Comparison of ENCODE assay signal across 13 mouse cellular contexts in genomic region chr9:72808586-72808985, GRCm38 (mm10). TPM values are rescaled to one million over a fixed set of nuclear protein-coding genes. Genes with fewer than 3 reads are reported as not detected.
A peak's percentile ranks its signal among the peaks of the same experiment; 100 is the strongest.
DNase-seq lines count a peak whose midpoint lies in the region; ATAC-seq lines count a peak whose summit lies in the region.
"Had no signal": no experiment of that assay in that cellular context is flagged by ENCODE, and none has a peak within 500 bp of the region (broad histone marks: within the 10 kb centered on the region; RNA-seq: fewer than 3 reads in every experiment).

No protein-coding gene starts in this region.

- peak overlapping the region; percentile 62 for H3K4me3 ChIP-seq in kidney, embryonic 15.5 days (replicated peaks)
- H3K4me3 ChIP-seq in forebrain, embryonic 13.5 days = no peak overlapping the region

- WGBS in kidney, embryonic 15.5 days = 27% methylated on average over 3 of the region's 3 CpGs
- WGBS in forebrain, embryonic 13.5 days = 6% methylated on average over 3 of the region's 3 CpGs

- H3K9me3 ChIP-seq in kidney, embryonic 15.5 days (replicated peaks) = no peaks in the 10 kb centered on the region
- no peaks in the 10 kb centered on the region for H3K9me3 ChIP-seq in forebrain, embryonic 13.5 days (replicated peaks)

- peaks cover 50% of the 10 kb centered on the region for H3K4me1 ChIP-seq in kidney, embryonic 15.5 days
- H3K4me1 ChIP-seq in forebrain, embryonic 13.5 days = peaks cover 27% of the 10 kb centered on the region

- no peaks in the 10 kb centered on the region for H3K36me3 ChIP-seq in kidney, embryonic 15.5 days
- H3K36me3 ChIP-seq in forebrain, embryonic 13.5 days (ENCODE audit: poor library complexity, severe bottlenecking) = no peaks in the 10 kb centered on the region

- peak overlapping the region; percentile 91 for H3K4me2 ChIP-seq in kidney, embryonic 15.5 days
- peak overlapping the region; percentile 100 for H3K4me2 ChIP-seq in forebrain, embryonic 13.5 days

- ATAC-seq in kidney, embryonic 15.5 days (replicated peaks; ENCODE audit: low FRiP score) = no peak
- ATAC-seq in forebrain, embryonic 13.5 days = no peak
- ATAC-seq in megakaryocyte progenitor cell, adult 5-6 weeks (replicated peaks; ENCODE audit: poor library complexity) = 0 out of 2 replicates have a peak, but pooled peaks have one; percentile 11

- DNase-seq in kidney, postnatal 36 days = no peak
- peak; percentile 19 for DNase-seq in Muller cell, postnatal 12 days (ENCODE audit: inconsistent ontology term)
- no peak for DNase-seq in embryo, embryonic 11 days
- DNase-seq in cerebellum, postnatal 10 days = no peak
- DNase-seq: cerebellum, postnatal 25 days; kidney, adult 11 months; lung, postnatal 10 days; spleen, adult 18-20 months had no signal

- H3K9ac ChIP-seq in kidney, embryonic 15.5 days = no peak overlapping the region
- H3K9ac ChIP-seq in forebrain, embryonic 13.5 days = no peak overlapping the region

- no peaks in the 10 kb centered on the region for H3K27me3 ChIP-seq in kidney, embryonic 15.5 days
- peaks cover 46% of the 10 kb centered on the region for H3K27me3 ChIP-seq in forebrain, embryonic 13.5 days

- no peak overlapping the region for H3K27ac ChIP-seq in kidney, embryonic 15.5 days
- H3K27ac ChIP-seq in forebrain, embryonic 13.5 days = no peak overlapping the region
- H3K27ac ChIP-seq: left cerebral cortex, adult 2 months had no signal

RNA-seq across cellular contexts. Expression of gene Prtg, which starts 1.9 kb away (rescaled TPM):
- 2.1 and 2.6 TPM in 2 replicates for polyA plus RNA-seq in kidney, embryonic 15.5 days (2015; fragmentation: Nextera tagmentation; extraction: Ambion mirVana)
- polyA plus RNA-seq in forebrain, embryonic 13.5 days (2015; fragmentation: Nextera tagmentation; extraction: Ambion mirVana) = 0.43 and 0.74 TPM in 2 replicates
- not detected in 2 replicates for total RNA-seq in megakaryocyte progenitor cell, adult 5-6 weeks (2015)
- total RNA-seq in megakaryocyte progenitor cell, adult 5-6 weeks (2017) = not detected in 2 replicates
- total RNA-seq: neutrophil, adult 5-6 weeks had no signal
